Mouse (Mus musculus) urinary bladder, postnatal 0 days (tissue): ENCODE measurements around the gene Apcs. TPM values are rescaled to one million over a fixed set of nuclear protein-coding genes. Genes with fewer than 3 reads are reported as not detected.

Experiments used
- polyA plus RNA-seq: library from polyadenylated mRNA; unstranded; fragments of >200 nt; fragmentation: Nextera tagmentation; extraction: Ambion mirVana; gene quantifications from 2 replicates; pipeline ENCODE4 v1.2.1, GENCODE M21; 2015

Apcs gene
- polyA plus RNA-seq: 0.88 and 3.1 TPM in 2 replicates

GRCm38 (mm10) chr1:172894777-172895357 lies at the start of gene Apcs:
Apcs (minus strand) TSS chr1:172895041.

Other genes with a start within 250 kb of the Apcs start
- gene Crp, start 197.0 kb downstream of the Apcs start, polyA plus RNA-seq: 0.26 TPM in 1 of 2 replicates, not detected in the other
- gene Olfr16, start 55.4 kb upstream of the Apcs start, polyA plus RNA-seq: not detected in 2 replicates
- not detected in 2 replicates for gene Olfr1408, start 242.3 kb upstream of the Apcs start, polyA plus RNA-seq